Mouse (Mus musculus) brain, adult 2 months (tissue): ENCODE data around the gene Rassf6.

Experiments
- DNase-seq: peaks from one replicate; pipeline ENCODE4 v3.0.0; 2011; ENCODE audit warnings: low read depth, low spot score

The Rassf6 gene

DNA sequence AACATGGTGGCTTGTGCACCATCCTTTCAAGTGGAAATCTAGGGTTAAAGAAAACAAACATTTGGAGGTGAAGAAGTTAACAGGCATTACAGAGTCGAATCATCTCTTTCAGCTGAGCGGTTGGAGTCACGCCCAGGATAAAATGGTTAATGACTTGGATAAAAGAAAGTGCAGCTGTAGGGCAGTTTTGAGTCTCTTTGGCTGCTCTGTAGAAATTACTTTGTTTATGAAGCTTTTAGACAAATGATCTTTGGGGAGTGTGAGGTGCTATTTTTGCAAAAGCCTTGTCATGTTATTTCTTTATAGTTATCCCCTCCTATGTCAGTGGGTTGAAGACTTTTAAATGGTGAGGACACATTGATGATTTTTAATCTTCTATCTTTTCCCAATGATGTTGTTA lies 69.2 kb downstream of the Rassf6 start:
- no peak for DNase-seq

DNA sequence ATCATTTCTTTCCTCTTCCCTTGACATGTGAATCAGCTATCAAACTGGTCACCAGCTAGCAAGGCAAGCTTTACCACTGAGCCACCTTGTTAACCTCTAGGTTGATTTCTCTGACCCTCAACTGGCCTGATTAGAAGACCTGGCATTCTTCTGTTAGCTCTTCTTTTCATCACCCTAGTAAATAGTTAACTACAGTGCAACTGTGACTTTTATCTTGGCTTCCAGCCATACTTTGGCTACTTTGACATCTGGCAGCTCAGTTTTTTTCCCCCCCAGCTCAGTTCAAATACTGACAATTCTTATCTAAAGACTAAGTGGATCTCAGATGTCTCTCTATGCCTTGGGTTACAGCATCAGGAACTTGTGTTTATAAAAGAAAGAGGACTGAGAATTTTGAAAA lies 72.1 kb downstream of the Rassf6 start:
- DNase-seq: no peak

DNA sequence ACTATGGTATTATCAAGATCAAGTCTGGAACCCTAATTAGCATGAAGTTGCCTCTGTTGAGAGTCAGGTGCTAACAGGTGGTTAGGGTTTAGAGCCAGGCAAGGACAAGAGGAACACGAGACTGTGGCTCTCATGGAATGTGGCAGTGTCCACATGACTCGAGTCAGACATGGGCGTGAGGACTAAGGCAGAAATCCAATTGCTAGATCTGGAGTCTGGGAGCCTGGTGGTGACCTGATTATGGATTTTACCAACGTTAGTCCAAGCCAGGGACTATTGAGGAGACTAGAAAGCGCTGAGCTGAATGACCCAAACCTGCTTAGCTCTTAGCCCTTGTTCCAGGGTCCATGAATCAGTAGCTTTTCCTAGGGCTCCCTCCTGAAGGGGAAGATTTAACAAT lies 72.7 kb downstream of the Rassf6 start:
- DNase-seq: no peak

DNA sequence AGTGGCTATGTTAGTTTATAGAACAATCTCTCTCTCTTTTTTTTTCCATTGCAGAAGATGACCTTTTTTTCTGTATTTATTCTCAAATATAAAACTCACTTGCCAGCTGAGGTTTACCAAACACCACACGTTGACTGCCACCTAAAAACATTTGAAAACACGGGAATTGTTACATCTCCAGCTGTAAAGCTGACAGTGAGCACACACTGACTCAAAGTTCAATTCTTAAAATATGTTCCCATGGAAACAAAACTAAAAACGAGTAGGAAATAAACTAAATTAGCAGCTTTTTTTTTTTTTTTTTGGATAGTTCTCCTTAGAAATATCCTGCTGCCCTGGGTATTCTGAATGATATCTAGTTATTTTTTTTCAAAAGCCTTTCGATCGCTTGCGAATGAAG lies 75.3 kb downstream of the Rassf6 start:
- peak; percentile 57 for DNase-seq

DNA sequence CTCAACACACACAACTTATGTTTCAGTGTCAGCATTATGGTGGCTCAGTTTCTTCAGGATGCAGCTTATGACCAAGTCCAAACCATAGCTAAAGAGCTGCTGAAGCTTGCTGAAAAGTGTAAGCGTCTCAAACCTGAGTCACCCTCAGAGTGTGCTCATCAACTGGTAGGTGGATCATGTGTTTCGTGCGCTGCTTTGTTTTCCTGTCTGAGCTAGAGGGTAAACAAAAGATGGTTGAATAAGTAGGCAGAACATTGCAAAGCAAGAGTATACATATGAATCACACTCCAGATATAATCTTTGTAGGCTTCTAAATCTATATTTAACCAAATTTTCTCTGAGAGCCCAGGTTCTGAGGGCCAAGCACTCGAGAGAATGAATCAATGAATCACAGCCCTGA lies 76.3 kb downstream of the Rassf6 start:
- peak; percentile 88 for DNase-seq

DNA sequence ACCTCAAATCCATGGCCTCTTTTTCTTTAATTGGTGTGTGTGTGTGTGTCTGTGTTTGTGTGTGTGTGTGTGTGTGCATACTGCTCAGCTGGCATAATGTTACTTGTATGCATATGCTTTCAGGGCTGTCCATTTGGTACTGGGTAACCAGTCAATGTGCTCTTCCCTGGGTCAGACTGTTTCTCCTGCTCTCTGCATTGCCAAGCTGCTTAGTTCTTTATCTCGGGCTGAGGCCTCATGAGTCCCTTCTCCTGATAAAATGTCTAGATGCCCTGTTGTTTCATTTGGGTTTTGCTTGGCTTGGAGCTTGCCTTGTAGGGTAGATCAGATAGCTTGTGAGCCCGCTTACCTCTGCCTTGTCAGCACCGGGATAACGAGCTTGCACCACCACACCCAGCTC lies 77.6 kb downstream of the Rassf6 start:
- DNase-seq: no peak

DNA sequence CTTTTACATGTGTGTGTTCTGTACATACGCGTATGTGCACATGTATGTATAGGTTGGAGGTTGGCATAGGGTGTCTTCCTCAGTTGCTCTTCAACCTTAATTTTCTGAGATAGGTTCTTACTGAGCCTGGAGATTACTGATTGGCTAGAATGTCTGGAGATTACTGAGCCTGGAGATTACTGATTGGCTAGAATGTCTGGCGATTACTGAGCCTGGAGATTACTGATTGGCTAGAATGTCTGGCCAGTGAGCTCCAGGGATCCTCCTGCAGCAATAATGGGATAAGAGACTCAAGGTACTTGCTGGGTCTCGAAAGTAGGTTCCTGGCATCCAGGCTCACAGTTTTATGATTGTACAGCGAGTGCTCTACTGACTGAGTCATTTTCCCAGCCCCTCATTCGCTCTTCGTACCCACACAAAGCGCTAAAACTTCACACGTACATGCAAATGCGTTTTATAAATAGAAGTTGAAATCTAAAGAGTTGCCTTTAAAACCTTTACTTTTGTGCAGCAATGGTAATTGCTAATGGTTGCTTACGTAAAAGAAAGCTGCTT lies 78.7 kb downstream of the Rassf6 start:
- DNase-seq: peak; percentile 88

DNA sequence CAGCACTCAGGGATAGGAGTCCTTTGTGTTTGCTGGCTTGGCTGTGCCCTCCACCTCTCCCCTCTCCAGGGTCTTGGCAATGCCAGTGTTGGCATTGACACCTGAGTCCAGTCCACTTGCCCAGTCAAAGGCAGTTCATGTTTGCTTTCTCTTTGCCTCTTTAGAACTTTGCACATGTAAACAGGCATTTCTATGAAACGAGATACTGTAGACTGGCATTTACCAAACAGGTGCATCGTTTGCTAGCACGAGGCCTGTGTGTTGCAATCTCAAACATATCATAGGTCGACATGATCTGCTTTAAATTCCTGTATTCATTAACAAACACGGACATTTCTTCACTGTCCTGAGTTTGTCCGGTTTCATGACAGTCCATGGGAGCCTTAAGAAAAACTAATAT lies 79.7 kb downstream of the Rassf6 start, which contains the start of gene 5830473C10Rik:
5830473C10Rik (plus strand) TSS at position 365 of the 400 bp plus-strand sequence.
- no peak for DNase-seq

DNA sequence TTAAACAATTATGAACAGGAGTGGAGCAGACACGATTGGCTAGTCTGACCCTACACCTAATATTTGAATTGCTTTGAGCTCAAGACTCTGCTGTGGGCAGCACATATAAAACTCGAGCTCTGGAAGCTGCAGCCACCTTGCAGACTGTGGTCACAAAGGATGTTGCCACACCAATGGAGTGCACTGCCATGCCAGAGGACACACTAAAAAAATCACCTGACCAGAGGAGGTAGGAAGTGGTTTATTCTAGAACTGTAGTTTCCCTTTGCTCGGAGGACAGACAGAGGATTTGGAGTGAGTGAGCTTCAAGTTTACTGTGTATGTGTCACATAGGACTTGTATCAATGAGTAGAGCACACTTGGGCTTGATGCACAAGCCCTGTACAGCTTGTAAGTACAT lies 84.4 kb downstream of the Rassf6 start:
- no peak for DNase-seq
